Mouse (Mus musculus) liver, adult 2 months (tissue): ENCODE results near the gene Atrnl1.

Experiments
- CTCF ChIP-seq: fragments of 200-500 bp; IDR thresholded peaks from 2 replicates; pipeline ENCODE4 v1.5.1; 2011; ENCODE audit warnings: low read depth, low read length, control low read depth
- POLR2A ChIP-seq: fragments of 200-500 bp; IDR thresholded peaks from 2 replicates; pipeline ENCODE4 v1.6.1; 2011; ENCODE audit warnings: low read length, control low read depth; ENCODE audit not compliant: insufficient read depth; ENCODE audit errors: extremely low read depth

- TF ChIP-seq POLR2A (no peak), CTCF (no peak)
Observed at GRCm38 (mm10) chr19:58046656-58047055, 435.8 kb downstream of the Atrnl1 start.
